Mouse (Mus musculus) midbrain, embryonic 13.5 days (tissue): Measurements from ENCODE around the gene Zyx. TPM values are rescaled to one million over a fixed set of nuclear protein-coding genes. Genes with fewer than 3 reads are reported as not detected.

ENCODE experiments used
- ATAC-seq: fragments of 200-750 bp; cut with Nextera tagmentation; 2 replicates; pipeline ENCODE4 v1.8.0; 2017; ENCODE audit warnings: mild to moderate bottlenecking, moderate TSS enrichment, moderate library complexity
- H3K27ac ChIP-seq: fragments of 300-500 bp; sonication (generic); 2 replicates; pipeline ENCODE4 v1.5.1; 2015; ENCODE audit warnings: inconsistent platforms, mild to moderate bottlenecking, moderate library complexity
- H3K27me3 ChIP-seq: fragments of 300-500 bp; sonication (generic); 2 replicates; pipeline ENCODE4 v1.6.1; 2015; ENCODE audit warnings: mild to moderate bottlenecking, inconsistent platforms
- H3K36me3 ChIP-seq: fragments of 300-500 bp; sonication (generic); 2 replicates; pipeline ENCODE4 v1.6.1; 2015; ENCODE audit warnings: mild to moderate bottlenecking, inconsistent platforms
- H3K4me1 ChIP-seq: fragments of 300-500 bp; sonication (generic); replicated peaks from 2 replicates; pipeline ENCODE4 v1.6.1; 2015; ENCODE audit warnings: inconsistent platforms
- H3K4me2 ChIP-seq: fragments of 300-500 bp; sonication (generic); replicated peaks from 2 replicates; pipeline ENCODE4 v1.6.1; 2015; ENCODE audit warnings: moderate library complexity, mild to moderate bottlenecking, inconsistent platforms
- H3K4me3 ChIP-seq: fragments of 300-500 bp; sonication (generic); replicated peaks from 2 replicates; pipeline ENCODE4 v1.5.1; 2015; ENCODE audit warnings: mild to moderate bottlenecking, inconsistent platforms
- H3K9ac ChIP-seq: fragments of 300-500 bp; sonication (generic); replicated peaks from 2 replicates; pipeline ENCODE4 v1.6.1; 2015; ENCODE audit warnings: mild to moderate bottlenecking, inconsistent platforms
- H3K9me3 ChIP-seq: fragments of 300-500 bp; sonication (generic); 2 replicates; pipeline ENCODE4 v1.6.1; 2016; ENCODE audit warnings: mild to moderate bottlenecking, inconsistent platforms
- WGBS: fragments of 180-500 bp; shearing (Covaris S2); methylation state at CpG from one replicate; pipeline ENCODE4 v1.1.7; 2015; 5-methylcytosine and 5-hydroxymethylcytosine counted together
- polyA plus RNA-seq: library from polyadenylated mRNA; unstranded; fragments of >200 nt; fragmentation: Nextera tagmentation; extraction: Ambion mirVana; gene quantifications from 2 replicates; pipeline ENCODE4 v1.2.1, GENCODE M21; 2015

The Zyx gene
- polyA plus RNA-seq, 1 experiment from 2014 or later: 46.2 TPM

DNA sequence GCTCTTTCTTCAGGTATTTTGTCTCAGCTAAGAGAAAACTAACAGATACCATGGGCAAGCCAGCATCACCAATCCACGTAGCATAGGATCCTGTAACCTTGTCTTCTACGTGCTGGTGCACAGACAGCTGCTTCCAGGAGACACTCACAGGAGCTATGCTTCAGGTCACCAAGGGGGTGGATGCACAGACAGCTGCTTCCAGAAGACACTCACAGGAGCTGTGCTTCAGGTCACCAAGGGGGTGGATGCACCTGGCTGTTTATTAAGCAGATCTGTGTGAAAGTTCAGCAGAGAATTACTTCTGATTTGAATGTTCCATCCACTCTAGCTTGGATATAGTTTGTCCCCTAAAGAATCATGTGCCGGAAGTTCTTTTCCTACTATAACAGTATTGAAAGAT is 18.5 kb upstream of the Zyx start:
- no peaks in the 10 kb centered on the region for H3K4me1 ChIP-seq
- H3K9me3 ChIP-seq: no peaks in the 10 kb centered on the region
- 93% methylated on average over 3 of the region's 3 CpGs for WGBS

DNA sequence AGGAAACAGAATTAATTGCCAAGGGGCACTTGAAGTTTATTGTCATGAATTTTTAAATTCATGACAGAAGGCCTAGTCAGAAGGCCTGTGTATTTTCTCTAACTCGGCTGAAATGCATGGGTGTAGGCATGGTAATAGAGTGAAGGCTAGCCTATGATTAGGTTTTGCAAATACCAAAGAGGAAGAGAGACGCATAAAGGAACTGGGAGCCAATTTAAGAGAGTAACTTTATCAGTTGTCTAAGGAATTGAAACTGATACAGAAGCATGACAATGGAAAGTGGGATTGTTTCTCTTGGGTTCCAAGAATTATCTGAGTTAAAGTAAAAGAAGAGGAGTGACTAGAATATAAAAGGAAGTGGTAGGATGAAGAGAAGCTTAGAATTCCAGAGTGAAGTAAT is 10.2 kb upstream of the Zyx start:
- 92% methylated on average over 2 of the region's 2 CpGs for WGBS
- H3K4me3 ChIP-seq: no peak overlapping the region
- no peak overlapping the region for H3K9ac ChIP-seq
- H3K27me3 ChIP-seq: no peaks in the 10 kb centered on the region
- ATAC-seq: no peak
- H3K9me3 ChIP-seq: no peaks in the 10 kb centered on the region
- H3K4me2 ChIP-seq: no peak overlapping the region
- no peak overlapping the region for H3K27ac ChIP-seq
- H3K36me3 ChIP-seq: no peaks in the 10 kb centered on the region
- no peaks in the 10 kb centered on the region for H3K4me1 ChIP-seq

More for the DNA sequence above, 18.5 kb upstream of the Zyx start:
- Histone ChIP-seq H3K36me3 (no peaks in the 10 kb centered on the region), H3K9ac (no peak overlapping the region), H3K4me2 (no peak overlapping the region), H3K27ac (no peak overlapping the region), H3K4me3 (no peak overlapping the region), H3K27me3 (no peaks in the 10 kb centered on the region)
- ATAC-seq: no peak

GRCm38 (mm10) chr6:42339981-42340380 is 9.4 kb upstream of the Zyx start:
- no peaks in the 10 kb centered on the region for H3K36me3 ChIP-seq
- H3K9me3 ChIP-seq: no peaks in the 10 kb centered on the region
- H3K4me3 ChIP-seq: no peak overlapping the region
- no peak overlapping the region for H3K27ac ChIP-seq
- no peak overlapping the region for H3K4me2 ChIP-seq
- ATAC-seq: no peak
- no peaks in the 10 kb centered on the region for H3K27me3 ChIP-seq
- 82% methylated on average over 5 of the region's 5 CpGs for WGBS
- no peaks in the 10 kb centered on the region for H3K4me1 ChIP-seq
- H3K9ac ChIP-seq: no peak overlapping the region

DNA sequence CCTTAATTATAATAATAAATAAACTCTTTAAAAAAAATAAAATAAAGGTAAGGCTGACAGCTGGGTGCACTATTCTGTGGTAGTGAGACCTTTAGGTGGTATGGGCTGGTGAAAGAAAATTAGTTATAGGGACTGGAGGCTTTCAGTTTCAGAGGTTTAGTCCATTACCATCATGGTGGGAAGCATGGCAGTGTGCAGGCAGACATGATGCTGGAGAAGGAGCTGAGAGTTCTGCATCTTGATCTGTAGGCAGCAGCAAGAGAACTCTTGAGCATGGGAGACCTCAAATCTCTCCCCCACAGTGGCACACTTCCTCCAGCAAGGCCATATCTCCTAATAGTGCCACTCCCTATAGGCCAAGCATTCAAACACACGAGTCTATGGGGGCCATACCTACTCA is 7.3 kb upstream of the Zyx start:
- Histone ChIP-seq H3K9me3 (no peaks in the 10 kb centered on the region), H3K4me1 (no peaks in the 10 kb centered on the region), H3K36me3 (no peaks in the 10 kb centered on the region), H3K27me3 (no peaks in the 10 kb centered on the region), H3K4me2 (no peak overlapping the region), H3K9ac (no peak overlapping the region), H3K4me3 (no peak overlapping the region), H3K27ac (no peak overlapping the region)
- 79% methylated on average over 1 of the region's 1 CpGs for WGBS
- ATAC-seq: no peak

DNA sequence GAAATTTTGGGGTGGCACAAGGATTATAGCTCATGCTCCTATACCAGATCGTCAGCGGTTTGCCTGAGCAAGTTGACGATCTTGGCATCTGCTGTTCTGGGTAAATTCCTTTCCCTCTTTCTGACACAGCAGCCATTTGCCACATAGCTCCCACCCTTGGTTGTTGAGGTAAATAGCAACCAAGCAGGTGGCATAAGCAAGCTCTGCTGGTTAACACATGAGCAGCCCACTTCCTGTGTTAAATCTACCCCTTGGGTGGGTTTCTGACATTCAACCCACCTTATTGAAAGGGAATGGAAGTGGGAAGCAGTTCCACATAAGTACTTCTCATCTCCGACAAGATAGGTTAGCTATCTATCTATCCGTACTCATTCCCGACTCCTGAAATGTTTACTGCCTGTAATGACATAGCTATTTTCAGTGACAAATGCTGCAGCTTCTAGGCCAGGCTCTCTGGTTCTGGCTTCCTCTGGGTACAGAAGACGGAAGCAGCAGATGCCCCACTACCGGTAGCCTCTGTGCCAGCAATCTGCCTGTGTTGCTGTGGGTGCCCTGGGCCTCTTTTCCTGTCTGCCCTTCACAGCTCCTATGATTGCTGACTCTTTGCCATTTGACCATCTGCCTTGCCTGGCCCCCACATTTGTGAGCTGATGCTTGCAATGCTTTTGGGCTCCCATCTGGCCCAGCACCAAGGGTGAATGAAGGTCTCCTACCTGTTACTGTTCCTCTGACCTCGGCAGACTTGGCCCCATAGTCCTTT is 5.9 kb upstream of the Zyx start:
- Histone ChIP-seq H3K27me3 (no peaks in the 10 kb centered on the region), H3K27ac (no peak overlapping the region), H3K9me3 (no peaks in the 10 kb centered on the region), H3K4me2 (no peak overlapping the region), H3K4me1 (peaks cover 2% of the 10 kb centered on the region), H3K4me3 (no peak overlapping the region), H3K9ac (no peak overlapping the region), H3K36me3 (no peaks in the 10 kb centered on the region)
- ATAC-seq: no peak
- 94% methylated on average over 9 of the region's 9 CpGs for WGBS

DNA sequence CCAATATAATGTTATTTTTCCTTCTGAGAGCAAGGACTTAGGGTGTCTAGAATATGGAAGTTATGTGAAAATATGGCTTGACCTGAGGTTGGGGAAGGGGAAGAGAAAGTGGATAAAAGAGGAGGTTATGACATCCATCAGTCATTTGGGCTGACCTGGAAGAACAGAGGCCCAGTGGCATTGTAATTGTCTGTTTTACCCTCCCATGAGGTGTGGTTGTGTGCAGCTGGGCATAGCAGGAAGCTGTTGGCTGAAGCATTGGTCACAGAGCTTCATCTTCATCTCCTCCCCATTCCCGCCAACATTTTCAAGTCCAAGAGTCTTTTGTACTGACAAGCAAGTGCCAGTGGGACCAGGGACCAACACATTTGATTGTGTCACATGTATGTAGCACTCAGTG is 5.2 kb upstream of the Zyx start:
- WGBS: 85% methylated on average over 1 of the region's 1 CpGs
- H3K36me3 ChIP-seq: no peaks in the 10 kb centered on the region
- H3K9me3 ChIP-seq: no peaks in the 10 kb centered on the region
- no peak overlapping the region for H3K4me3 ChIP-seq
- no peak overlapping the region for H3K4me2 ChIP-seq
- H3K27me3 ChIP-seq: no peaks in the 10 kb centered on the region
- no peak overlapping the region for H3K9ac ChIP-seq
- no peak for ATAC-seq
- no peak overlapping the region for H3K27ac ChIP-seq
- H3K4me1 ChIP-seq: peaks cover 9% of the 10 kb centered on the region

GRCm38 (mm10) chr6:42348281-42349005 is 987 bp upstream of the Zyx start:
- 37% methylated on average over 12 of the region's 12 CpGs for WGBS
- Histone ChIP-seq H3K9ac (no peak overlapping the region), H3K9me3 (no peaks in the 10 kb centered on the region), H3K4me3 (peak overlapping the region; percentile 78; the same call in 1 of the 2 replicates), H3K4me2 (peak overlapping the region; percentile 90), H3K27ac (no peak overlapping the region), H3K36me3 (0 out of 2 replicates have a peak, but pooled peaks cover 15% of the 10 kb centered on the region), H3K27me3 (no peaks in the 10 kb centered on the region), H3K4me1 (peaks cover 34% of the 10 kb centered on the region)
- no peak for ATAC-seq

GRCm38 (mm10) chr6:42349006-42349425 is 414 bp upstream of the Zyx start:
- Histone ChIP-seq H3K4me1 (peaks cover 40% of the 10 kb centered on the region), H3K9me3 (no peaks in the 10 kb centered on the region), H3K4me2 (peak overlapping the region; percentile 90), H3K27ac (peak overlapping the region; percentile 87), H3K36me3 (0 out of 2 replicates have a peak, but pooled peaks cover 15% of the 10 kb centered on the region), H3K4me3 (peak overlapping the region; percentile 78), H3K9ac (peak overlapping the region; percentile 86), H3K27me3 (no peaks in the 10 kb centered on the region)
- ATAC-seq: peak; percentile 13; the same call in 1 of the 2 replicates
- WGBS: 1% methylated on average over 11 of the region's 11 CpGs

DNA sequence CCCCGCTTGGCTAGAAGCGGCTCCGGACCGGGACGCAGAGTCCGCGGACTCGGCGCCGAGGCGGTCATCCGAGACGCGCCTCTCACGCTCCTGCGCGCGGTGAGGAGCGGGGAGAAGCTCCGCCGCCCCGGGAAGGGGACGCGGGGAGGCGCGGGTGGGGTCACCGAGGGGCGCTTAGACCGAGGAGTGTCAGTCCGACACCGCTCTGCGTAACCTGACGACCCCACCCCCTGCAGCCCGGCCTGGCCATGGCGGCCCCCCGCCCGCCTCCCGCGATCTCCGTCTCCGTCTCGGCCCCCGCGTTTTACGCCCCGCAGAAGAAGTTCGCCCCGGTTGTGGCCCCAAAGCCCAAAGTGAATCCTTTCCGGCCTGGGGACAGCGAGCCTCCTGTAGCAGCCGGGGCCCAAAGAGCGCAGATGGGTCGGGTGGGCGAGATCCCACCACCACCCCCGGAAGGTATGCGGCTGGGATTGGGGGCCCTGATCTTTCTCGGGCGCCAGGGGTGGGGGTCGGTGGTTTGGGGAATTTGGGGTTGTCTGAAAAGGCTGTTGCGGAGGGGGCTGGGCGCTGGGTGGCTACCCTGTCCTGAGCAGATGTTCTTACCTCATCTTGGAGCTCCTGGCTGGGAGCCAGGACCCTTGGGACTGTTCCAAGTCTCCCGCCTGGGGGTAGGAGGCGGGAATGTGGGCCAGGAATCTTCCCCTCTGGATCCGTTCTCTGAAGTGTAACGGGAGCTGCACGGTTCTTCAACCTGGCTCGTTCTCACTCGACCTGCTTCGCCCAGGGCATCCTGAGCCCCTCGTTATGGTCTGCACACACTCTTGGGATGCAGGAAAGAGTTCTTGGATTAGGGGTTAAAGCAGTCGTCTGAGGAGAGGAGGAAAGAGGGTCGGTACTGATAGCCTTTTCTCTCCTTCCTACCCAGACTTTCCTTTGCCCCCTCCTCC is 864 bp downstream of the Zyx start:
- H3K27ac ChIP-seq: peak overlapping the region; percentile 87
- no peaks in the 10 kb centered on the region for H3K9me3 ChIP-seq
- ATAC-seq: peak; percentile 70
- H3K27me3 ChIP-seq: no peaks in the 10 kb centered on the region
- peak overlapping the region; percentile 86 for H3K9ac ChIP-seq
- H3K36me3 ChIP-seq: 0 out of 2 replicates have a peak, but pooled peaks cover 24% of the 10 kb centered on the region
- peak overlapping the region; percentile 90 for H3K4me2 ChIP-seq
- peak overlapping the region; percentile 78 for H3K4me3 ChIP-seq
- WGBS: under 1% methylated on average over 70 of the region's 72 CpGs
- H3K4me1 ChIP-seq: peaks cover 50% of the 10 kb centered on the region

GRCm38 (mm10) chr6:42350968-42351775 is 1.7 kb downstream of the Zyx start:
- WGBS: 43% methylated on average over 13 of the region's 13 CpGs
- no peak for ATAC-seq
- no peak overlapping the region for H3K27ac ChIP-seq

More at GRCm38 (mm10) chr6:42350968-42351775, 1.7 kb downstream of the Zyx start:
- Histone ChIP-seq H3K4me1 (peaks cover 50% of the 10 kb centered on the region), H3K9ac (peak overlapping the region; percentile 86), H3K36me3 (peaks cover 32% of the 10 kb centered on the region), H3K9me3 (no peaks in the 10 kb centered on the region), H3K4me3 (peak overlapping the region; percentile 78), H3K4me2 (peak overlapping the region; percentile 90), H3K27me3 (no peaks in the 10 kb centered on the region)
